Mouse (Mus musculus) 3134 (cell line): ENCODE results near the gene Prkag2.
"Not testable (repeated sequence)": the region's sequence is repeated elsewhere in the genome, so short reads cannot be mapped to it uniquely, and the experiment has no call there.

Experiments
- DNase-seq: peaks from one replicate; pipeline ENCODE4 v3.0.0-alpha.2; 2011; ENCODE audit warnings: low spot score; ENCODE audit not compliant: insufficient read length; ENCODE audit errors: extremely low read depth

The Prkag2 gene

DNA sequence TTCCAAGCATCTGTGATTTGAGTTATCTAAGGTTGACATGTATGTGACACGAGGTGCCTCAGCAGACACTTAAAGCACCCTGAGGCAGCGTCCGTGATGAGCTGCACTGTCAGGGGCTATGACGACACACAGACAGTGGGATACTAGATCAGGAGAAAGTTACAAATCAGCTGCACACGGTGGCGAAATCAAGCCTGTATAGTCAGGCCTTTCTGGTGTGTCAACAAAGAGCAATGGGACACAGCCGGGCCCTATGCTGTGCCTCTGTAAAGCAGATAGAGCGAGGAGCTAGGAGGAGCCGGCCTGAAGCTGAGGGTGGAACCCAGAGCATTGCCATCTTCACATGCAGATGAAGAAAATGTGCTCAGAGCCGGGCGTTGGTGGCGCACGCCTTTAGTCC lies 12.3 kb downstream of the Prkag2 start:
- no peak for DNase-seq

DNA sequence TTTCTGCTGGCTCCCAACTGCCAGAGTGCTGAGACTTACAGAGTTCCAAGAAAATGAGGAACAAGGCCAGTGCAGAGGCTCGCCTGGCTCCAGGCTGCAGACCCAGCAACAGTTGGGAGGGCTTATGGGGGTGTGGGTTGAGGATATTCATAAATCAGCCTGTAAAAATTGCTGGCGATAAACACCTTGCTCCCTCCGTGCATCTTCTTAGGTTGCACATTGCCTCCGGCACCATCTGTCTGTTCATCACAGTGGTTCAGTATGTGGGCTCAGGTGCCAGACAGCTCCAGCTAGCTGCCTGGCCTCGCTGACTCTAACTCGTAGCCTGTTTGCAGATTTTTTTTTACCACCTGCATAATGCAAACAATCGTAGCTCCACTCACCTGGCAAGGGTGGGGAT lies 13.4 kb downstream of the Prkag2 start:
- DNase-seq, result no peak

DNA sequence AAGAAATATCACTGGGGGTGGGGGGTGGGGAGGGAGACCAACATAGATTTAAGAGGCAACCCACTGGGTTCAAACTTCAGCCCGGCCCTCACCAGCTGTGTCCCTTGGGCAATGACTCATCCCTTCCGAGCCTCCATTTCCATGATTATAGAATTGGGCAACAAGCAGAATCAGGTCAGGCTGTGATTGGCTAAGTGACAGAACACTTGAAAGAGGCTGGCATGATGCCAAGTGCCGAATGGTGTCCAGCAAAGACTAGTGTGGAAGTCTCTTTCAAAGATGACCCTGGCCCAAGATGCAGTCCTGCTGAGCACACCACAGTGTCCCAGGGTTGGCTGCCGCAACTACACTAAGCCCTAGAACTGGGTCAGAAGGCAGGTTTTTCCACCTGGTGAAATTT lies 14.2 kb downstream of the Prkag2 start:
- DNase-seq, result peak; percentile 54

DNA sequence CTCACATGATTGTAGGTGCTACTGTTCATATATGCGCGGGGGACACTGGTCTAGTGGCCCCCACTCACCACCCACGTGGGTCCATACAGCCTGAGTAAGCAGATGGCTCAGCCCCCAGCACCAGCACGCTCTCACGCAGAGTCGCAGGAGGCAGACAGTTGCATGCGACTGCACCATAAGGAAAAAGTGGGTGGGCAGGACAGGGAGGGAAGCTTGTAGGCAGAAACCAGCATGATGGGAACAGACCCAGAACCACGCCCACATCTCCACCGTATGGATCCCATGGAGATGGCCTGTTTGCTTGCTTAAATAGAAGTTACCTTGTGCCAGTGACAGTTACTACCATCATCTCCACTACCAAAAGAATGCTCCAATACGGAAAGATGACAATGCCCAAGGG lies 15.3 kb downstream of the Prkag2 start:
- DNase-seq, result no peak

DNA sequence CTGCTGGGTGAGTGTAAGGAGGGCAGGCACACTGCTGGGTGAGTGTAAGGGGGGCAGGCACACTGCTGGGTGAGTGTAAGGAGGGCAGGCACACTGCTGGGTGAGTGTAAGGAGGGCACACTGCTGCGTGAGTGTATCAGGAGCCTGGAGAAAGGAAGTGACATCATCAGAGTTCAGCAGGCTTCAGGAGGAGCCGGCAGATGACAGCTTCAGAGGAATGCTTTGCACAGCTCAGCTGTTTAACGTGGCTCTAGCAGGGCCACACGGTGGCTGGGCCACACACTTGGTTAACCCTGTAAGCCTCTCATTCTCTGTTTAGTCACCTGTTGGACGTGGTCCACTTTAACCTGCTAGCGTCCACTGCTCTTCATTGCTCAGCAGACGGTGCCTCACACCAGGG lies 16.6 kb downstream of the Prkag2 start:
- DNase-seq, result no peak

DNA sequence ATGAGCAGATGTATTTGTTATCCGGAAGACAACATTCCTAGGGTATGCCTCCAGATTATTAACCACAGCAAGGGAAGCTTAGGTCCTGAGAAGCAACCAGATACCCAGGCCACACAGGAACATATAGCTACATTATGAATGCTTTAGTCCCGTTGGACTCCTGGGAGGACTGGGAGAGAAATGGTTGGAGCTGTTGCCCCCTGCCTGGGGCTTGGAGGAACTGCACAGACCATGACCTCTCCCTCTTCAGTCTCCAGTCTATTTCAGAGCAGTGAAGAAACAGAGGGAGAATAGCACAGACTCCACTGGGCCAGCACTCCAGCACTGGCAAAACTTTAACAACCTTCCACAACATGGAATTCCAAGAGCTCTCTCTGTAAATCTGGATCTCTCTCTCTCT lies 17.9 kb downstream of the Prkag2 start:
- no peak for DNase-seq

DNA sequence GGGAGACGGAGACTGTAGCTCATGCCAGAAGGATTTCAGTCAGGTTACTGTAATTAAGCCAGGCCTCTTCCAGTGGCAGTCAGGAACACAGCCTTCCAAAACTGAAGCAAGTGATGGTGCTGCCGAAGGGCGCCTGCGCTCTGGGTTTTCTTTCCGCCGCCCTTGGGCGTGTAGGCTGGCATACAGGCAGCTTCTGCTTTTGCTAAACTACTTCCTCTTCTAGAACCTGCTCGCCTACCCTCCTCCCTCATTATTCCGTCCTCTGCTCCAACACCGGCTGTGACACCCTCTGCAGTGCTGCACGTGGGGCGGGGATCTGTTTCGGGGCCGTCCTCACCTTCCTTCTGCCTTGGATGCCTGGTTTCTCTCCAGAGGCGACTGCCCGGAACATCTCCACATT lies 18.9 kb downstream of the Prkag2 start:
- DNase-seq, result no peak

DNA sequence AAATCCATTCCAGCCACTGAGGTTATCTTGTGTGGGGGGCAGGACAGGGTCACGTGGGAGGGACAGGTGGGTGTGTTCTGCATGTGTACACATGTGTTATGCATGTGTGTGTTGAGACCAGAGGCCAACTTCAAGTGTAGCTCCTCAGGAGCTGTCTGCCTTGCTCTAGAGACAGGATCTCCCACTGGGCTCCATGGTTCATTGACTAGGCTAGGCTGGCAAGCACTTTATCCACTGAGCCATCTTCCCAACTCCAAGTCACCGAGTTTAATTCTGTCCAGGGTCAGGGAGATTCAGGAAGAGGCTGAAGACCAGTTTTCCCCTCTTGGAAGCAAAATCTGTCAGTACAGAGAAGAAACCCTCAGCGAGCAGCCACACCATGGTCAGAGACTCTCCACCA lies 19.4 kb downstream of the Prkag2 start:
- no peak for DNase-seq

DNA sequence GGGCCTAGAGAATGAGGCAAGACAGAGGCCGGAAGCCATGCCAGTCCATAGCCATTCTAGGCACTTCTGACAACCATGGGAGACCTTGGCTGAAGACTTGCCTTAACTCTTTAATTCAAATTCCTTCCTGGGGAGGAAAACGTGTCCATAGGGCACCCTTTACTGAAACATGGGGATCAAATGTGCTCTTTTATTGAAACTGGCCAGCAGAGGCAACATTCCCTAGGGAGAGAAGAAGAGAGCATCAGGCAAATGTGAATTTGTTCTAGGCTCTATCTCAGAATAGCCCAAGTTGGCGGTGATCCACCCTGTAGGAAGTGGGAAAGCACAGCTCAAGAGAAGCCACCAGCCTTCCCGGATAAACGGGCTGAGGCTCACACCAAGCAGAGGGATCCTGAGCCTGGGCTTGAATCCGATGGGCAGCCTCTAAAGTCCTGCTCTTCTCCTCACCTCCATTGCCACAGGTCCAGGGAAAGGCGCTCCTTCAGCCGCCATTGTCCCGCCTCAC lies 19.9 kb downstream of the Prkag2 start:
- no peak for DNase-seq

DNA sequence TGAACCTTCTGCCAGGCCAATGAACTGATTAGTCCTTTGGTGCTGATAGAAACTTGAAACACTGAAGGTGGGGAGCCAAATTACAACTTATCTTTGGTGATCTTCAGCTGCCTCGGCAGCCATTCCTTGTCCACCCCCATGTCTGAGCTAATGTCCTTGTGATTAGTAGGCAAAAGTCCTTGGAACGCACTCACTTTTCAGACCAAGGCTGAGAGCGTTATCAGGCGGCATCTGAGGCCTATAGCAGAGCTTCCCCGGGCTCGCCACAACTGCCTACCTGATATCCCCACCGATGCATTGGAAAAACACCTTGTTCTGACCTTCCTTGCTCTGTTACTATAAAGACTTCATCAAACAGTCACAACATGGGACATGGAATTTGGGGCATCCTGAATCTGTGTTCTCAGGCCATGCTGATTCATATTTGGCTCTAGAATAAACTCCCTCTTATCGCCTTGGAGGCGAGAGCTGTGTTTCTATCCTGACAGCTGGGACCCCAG lies 20.6 kb downstream of the Prkag2 start:
- DNase-seq, result no peak

DNA sequence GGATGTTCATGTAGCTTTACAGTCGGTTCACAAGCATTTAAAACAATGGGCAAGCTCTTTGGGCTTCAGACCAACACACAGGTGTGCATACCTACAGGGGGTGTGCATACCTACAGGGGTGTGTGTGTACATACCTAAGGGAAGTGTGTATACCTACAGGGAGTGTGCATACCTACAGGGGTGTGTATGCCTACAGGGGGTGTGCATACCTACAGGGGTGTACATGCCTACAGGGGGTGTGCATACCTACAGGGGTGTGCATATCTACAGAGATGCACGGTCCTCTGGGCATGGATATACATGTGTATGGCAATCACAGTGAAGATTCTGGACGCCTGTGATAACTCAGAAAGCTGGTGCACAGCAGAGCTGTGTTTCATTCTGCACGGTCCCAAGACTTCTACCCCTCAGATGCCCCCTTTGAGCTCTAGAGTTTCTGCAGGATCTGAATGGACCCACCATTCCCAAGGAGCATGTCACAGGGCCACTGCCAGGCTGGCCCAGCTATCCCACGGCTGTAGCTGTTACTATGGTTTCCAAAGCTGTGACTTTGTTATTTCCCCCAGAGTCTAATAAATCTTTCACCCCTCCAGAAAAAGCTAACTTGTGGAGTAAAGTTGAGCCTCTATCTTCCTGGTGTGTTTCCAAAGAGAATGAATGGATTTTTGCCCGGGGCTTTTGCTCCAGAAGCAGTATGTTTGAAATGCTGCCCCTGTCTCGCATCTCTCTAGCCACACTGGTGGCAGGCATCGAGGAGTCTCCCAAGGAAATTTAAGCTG lies 22.4 kb downstream of the Prkag2 start:
- DNase-seq, result no peak

DNA sequence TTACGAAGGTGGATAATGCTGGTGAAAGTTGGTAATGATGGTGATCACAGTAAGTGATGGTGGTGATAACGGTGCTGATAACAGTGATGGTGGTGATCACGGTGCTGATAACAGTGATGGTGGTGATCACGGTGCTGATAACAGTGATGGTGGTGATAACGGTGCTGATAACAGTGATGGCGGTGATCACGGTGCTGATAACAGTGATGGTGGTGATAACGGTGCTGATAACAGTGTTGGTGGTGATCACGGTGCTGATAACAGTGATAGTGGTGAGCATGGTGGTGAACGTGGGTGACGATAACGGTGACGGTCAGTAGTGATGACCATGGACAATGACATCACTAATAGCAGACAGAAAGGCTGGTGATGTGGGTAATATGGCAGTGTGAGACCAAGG lies 23.2 kb downstream of the Prkag2 start:
- DNase-seq, result not testable (repeated sequence)

DNA sequence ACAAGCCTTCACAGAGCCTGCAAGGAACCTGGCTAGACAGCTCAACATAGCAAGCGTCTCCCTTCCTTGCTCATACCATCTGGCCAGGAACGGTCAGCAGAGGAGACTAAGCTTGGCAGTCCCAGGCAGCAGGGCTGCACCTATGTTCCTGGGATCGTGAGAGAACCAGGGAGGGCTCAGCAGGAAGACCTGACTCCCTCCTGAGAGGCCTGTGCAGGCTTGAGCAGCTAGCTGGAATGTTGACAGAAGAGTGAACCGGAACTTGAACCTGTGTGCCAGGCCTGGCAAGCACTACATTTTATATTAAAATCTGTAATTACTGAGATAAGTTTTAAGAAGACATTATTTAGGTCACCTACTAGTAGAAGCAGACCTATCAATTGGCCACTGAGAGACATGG lies 24.8 kb downstream of the Prkag2 start:
- DNase-seq, result no peak

DNA sequence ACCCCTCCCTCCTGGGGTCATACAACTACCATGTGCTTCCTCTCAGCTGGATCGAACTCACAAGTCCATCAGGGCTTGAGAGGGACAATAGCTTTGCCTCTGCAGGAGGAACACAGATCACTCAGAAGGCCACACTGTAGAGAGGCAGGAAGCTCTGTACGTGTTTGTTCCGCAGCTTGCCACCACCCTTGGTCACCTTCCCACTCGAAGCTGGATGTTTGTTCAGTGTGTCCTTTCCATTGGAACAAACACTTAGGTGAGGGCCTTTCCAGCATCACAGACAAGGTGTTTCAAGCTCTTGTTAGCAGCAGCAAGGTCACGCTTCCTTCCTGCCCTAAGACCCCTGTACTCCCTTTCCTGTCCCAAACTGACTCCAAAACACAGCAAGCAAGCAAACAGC lies 30.6 kb downstream of the Prkag2 start:
- DNase-seq, result no peak

DNA sequence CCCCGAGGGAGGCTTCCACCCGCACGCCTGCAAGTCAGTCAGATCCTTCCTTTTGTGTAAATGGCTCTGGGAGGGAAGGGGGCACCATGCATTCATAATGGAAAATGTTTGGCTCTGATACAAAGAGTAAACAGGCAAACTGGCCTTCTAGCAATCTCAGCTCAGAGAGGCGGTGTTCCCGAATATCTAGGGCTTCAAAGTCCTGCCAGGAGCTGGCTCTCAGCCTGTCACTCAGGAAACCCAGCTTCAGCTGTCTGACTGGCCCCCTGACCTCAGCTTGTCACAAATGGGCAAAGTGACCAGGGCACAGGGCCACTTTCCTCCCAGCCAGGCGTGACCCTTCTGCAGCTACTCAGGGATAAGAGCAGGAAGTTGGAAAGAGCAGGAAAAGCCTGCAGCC lies 33.3 kb downstream of the Prkag2 start:
- no peak for DNase-seq

DNA sequence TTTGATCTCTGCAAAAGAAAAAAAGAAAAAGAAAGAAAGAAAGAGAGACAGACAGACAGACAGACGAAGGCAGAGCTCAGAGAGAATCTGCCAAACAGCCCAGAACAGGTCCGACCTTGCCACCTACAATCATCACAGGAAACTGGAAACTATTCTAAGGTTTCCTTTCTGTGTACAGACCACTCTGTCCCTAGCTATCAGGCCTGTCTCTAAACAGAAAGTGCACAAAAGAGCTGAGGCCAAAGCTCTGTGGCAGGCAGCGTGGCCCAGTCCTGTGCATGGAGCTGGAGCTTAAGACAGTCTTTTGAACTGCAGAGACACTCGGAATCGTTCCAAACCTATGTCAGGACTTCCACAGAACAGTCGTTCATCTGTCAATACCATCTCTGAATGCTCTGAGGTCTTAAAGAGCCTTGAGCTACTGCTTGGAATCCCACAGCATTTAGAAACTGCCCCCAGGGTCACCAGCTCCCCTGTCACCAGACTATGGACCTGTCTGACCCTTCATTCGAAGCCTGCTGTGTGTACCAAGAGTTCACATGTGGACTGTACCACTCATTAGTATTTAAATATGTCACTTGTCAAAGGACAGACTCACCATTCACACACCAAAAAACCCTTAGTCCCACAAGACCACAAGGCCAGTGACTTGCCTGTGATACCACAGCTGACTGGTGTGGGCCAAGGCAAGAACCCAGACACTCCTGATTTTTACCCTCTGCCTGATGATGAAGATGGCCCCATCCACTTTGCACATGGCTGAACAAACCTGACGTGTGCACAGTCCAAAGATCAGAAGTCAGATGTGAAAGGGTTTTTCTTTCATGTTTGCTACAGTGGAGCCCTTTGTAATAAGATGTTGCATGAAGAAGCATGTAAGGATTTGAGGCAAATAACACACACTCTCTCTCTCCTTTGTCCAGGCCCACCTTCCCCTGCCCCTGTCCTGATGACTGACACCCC lies 35.9 kb downstream of the Prkag2 start:
- DNase-seq, result no peak

DNA sequence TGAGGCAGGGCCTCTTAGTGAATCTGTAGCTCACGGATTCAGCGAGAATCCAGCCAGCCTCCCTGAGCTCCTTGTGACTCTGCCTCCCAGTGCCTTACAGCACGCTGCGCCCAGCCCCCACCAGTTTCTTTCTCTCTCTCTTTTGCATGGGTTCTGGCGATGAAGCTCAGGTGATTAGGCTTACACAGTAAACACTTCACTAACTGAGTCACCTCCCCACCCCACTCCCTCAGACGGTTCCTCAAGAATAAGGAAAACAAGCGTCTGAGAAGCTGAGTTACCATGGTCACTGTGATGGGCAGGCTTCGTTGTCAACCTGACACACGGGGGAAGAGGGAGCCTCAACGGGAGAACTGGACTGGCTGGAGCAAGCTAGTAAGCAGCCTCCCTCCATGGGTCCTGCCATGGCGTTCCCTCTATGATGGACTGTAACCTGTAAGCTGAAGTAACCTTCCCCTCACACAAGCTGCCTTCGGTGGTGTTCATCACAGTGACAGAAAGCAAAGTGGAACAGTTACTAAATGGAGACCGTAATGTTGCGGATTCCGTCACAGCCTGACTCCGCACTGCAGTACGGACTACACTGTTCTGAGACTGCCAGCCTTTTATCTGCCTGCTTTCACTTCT lies 37.8 kb downstream of the Prkag2 start:
- no peak for DNase-seq

DNA sequence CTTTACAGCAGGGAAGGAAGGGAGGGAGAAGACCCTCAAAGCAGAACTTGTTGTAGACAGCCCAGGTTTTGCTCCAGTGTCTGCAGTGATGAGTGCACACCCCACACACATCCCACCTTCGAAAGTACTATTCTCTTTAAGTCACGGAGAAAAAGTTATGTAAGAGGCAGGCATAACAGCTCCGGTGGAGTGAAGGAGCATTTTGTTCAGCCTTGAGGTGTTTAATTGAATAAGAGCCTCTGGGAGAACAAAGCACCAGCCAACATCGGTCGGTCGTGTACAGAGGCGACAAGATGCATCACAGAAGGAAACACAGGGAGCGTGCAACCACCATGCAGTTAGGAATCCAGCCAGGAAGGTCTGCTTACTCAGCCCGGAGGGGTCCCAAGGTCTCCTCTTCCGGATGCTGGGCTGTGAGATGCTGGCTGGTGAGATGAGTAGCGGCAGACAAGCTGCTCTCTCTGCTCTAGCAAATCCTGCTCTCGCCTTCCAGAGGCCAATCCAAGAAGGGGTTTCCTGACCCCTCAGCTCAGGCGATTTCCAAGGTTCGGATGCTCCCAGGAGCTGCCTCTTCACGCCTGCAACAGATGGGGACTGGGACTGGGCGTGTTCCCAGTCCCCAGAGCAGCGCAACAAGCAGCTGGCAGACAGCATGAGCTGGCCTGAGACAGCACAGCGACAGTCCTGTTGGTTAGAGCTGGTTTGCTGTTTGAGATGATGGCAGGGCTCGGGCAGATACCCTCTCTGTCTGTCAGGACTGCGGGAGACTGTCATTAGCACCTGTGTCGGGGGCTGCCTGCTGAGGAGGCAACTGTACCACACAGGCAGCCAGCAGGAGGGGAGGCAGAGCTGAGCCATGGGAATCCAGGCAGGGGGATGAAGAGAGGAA lies 41.3 kb downstream of the Prkag2 start:
- DNase-seq, result no peak

DNA sequence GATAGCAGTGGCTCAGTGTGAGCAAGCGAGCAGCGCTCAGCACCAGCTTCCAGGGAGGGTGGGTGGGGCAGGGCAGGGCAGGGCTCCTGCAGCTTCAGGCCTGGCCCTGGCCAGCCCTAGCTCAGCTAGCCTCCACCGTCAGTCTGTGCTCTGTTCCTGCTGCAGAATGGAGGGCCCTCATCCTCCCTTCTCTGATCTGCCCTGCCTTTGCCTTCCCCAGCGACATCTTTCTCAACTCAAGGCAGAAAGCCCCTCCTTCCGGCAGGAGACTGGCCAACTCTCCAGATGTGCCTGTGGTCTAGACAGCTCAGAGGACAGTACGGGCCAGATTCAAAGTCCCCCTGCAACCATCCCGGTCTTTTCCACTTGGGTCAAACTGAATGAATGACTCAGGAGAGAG lies 42.0 kb downstream of the Prkag2 start:
- DNase-seq, result no peak

DNA sequence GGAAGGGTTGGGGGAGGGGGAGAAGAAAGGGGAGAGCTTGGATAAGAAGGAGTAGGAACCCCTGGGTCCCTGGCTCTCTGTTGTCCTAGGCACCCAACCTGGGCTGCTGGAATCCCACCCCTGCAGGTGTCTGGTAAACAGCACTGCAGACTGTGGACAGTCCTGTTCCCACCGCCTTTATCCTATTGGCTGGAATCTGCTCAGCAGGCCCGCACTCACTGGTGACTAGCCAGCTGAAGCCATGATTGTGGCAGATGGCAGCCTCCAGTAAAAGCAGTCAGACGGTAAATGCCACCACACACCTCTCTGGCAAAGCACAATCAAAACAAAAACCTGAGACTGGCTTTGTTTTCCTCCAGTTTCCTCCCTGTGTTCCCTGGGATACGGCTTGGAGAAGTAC lies 45.2 kb downstream of the Prkag2 start:
- DNase-seq, result no peak
